Mouse (Mus musculus) splenic B cell, adult 2 months (primary cell): ENCODE measurements around the gene Cebpe.
A peak's percentile ranks its signal among the peaks of the same experiment; 100 is the strongest.

Experiments
- DNase-seq: peaks from one replicate; pipeline ENCODE4 v3.0.0-alpha.2; 2011; ENCODE audit warnings: low read depth, low spot score
- H3K27me3 ChIP-seq: 2 replicates; pipeline ENCODE4 v1.6.1; 2012; ENCODE audit warnings: mild to moderate bottlenecking, low read length, moderate library complexity, mixed read lengths; ENCODE audit not compliant: control insufficient read depth, poor library complexity, insufficient read depth, severe bottlenecking
- H3K36me3 ChIP-seq: 2 replicates; pipeline ENCODE4 v1.6.1; 2012; ENCODE audit warnings: mild to moderate bottlenecking, low read length, moderate library complexity, mixed read lengths; ENCODE audit not compliant: control insufficient read depth, poor library complexity, insufficient read depth, severe bottlenecking

Gene Cebpe

DNA sequence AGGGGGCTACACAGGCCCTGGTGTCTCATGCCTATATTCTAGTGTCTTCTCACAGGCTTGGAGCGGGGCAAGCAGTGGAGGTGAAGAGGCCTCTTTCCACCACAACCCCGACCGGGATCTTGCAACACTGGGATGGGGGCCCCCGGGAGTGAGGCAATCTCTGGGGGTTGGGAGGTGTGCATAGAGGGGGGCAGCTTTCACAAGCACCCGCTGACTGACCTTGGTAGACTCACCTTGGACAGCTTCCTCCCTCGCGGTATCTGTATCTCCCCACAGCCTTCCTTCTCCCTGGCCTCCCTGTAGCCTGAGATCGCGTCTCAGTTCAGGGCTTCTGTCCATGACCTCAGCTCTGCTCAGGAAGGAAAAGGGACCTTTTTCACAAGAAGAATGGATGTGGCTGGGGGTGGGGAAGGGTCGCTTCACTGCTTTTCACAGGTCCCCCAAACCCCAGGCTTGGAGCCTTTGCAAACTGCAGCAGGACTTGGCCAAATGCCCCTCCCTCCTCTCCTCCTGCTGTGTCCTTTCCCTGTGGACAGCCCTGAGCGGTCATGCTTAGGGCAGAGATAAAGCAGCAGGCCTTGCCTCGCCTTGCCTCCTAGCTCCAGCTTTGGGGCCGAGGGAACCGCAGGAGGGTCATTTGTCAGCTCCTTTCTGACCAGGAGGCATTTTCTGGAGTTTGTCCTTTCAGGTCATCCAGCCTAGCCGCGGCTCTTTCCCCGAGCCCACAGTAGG lies 5.2 kb downstream of the Cebpe start:
- no peaks in the 10 kb centered on the region for H3K27me3 ChIP-seq
- no peaks in the 10 kb centered on the region for H3K36me3 ChIP-seq
- DNase-seq, result no peak

DNA sequence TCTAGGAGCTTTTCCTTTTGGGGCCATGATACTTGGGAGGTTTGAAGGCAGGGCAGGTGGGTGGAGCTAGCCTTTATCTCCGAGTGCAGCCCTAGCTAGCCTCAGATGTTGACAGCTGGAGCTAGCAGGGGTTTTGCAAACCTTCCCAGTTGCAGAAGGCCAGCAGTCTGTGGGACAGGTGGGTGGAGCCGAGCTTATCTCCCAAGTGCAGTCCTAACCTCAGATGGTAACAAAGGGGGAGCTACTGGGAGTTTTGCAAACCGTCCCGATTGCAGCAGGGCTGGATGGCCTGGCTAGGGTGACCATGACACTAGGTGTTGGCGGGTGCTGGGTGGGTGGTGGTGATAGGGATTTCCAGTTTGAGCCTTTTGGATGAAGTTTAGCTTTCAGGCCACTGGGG lies 6.1 kb downstream of the Cebpe start:
- no peaks in the 10 kb centered on the region for H3K36me3 ChIP-seq
- no peaks in the 10 kb centered on the region for H3K27me3 ChIP-seq
- no peak for DNase-seq

DNA sequence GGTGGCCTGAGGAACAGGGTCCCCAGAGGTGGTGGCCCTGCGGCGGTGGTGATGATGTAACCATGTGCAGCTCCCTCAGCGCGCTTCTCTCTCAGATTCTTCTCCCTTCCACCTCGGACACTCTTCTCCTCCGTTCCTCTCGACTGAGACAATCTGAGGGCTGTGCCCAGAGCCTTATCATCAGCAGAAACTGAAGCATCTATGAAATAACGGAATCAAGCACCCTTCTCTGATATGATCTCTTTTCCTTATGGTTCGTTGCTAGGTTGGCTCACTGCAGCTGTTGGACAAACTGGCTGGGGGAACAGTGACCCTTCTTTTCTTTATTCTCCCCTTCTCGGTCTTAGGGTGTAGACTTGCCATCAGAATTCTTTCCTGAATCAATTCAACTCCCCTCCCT lies 8.8 kb downstream of the Cebpe start:
- no peak for DNase-seq
- H3K36me3 ChIP-seq, result no peaks in the 10 kb centered on the region
- no peaks in the 10 kb centered on the region for H3K27me3 ChIP-seq

DNA sequence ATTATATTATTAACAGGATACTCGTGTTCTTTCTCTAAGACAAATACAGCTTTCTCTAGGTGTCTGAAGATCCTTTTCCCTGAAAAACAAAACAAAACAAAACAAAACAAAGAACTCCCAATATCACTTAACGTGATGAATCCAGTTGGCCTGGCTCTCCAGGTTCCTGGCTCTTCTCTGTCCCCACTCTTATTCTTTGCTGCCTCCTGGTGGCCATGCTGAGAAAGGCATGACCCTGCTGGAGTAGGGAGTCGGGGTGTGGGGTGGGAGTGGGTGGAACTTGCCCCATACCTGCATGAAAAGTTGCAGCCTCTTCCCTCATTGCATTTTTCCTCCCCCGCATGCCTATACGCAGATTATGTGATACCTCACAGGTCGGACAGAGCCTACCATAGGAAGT lies 10.7 kb downstream of the Cebpe start:
- peak; percentile 85 for DNase-seq
- H3K27me3 ChIP-seq, result no peaks in the 10 kb centered on the region
- H3K36me3 ChIP-seq, result no peaks in the 10 kb centered on the region

DNA sequence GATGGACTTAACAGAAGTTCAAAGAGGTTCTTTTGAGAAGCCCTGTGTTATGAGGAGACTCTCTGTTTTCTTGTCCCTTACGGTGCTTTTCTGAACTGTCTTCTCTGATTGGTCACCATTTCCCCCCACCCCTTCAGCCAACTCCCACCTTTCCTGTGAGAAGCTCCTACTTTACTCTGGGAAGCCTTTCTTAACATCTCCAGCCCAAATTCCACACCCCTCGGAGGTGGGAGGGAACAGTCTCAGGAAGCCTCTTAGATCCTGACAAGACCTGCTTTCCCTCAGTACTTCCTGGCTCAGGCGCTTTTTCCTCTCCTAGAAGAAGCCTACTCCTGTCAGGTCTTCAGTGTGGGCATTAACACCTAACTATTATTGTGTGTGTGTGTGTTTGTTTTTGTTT lies 12.4 kb downstream of the Cebpe start:
- no peaks in the 10 kb centered on the region for H3K36me3 ChIP-seq
- no peaks in the 10 kb centered on the region for H3K27me3 ChIP-seq
- no peak for DNase-seq

DNA sequence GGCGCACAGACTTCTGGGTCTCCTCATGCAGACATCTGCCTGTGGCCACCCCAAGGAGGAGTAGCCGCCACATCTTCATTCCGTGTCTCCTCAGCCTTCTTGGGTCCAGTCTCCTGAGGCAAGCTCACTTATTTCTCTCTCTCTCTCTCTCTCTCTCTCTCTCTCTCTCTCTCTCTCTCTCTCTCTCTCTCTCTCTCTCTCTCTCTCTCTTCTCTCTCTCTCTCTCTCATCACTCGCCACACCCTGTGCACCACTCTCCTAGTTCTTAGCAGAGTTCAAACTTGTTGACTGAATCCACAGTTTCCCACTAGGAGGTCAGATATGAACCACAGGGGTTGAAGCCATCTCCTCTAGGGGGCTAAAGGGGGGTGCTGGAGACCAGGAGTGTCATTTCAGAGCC lies 13.2 kb downstream of the Cebpe start, which contains the start of gene Gm29776:
Gene Gm29776 (minus strand): TSS at position 101 of the 400 bp plus-strand sequence.
- H3K36me3 ChIP-seq, result no peaks in the 10 kb centered on the region
- no peak for DNase-seq

DNA sequence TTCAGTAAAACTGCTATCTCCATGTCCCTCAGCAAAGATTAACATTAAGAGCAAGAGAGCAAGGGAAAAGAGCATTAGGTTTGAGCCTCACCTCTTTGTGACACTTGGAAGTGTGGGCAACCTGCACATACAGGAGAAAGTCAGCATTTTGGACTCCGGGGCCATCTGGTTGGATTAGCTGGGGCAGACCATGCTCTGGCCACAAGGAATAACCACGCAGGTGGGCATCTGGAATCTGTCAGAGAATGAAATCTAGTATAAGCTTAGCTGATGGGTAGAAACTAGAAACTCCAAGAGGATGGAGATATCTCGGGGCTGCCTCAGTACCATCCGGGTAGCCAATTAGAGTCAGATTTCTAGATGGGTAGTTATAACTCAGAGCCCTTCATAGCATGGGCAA lies 15.2 kb downstream of the Cebpe start:
- no peaks in the 10 kb centered on the region for H3K27me3 ChIP-seq
- H3K36me3 ChIP-seq, result no peaks in the 10 kb centered on the region

More for the DNA sequence above, 13.2 kb downstream of the Cebpe start, which contains the start of gene Gm29776:
- H3K27me3 ChIP-seq, result no peaks in the 10 kb centered on the region

DNA sequence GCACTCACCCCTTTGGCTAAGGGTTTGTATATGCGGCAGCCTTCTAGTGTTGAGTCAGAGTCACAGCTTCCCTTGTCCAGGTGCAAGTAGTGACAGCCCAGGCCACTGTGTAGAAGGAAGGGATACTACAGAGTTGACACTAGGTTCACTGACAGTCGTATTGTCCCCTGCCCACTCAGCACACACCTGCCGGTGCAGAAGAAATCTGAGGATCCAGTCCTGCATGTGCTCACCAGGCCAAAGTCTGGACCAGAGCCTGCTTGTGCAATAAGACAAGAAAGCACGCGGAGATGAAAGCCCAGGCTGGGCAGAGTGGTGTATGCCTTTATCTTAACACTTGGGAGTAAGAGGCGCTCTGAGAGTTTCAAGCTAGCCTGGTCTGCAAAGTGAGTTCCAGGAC lies 16.9 kb downstream of the Cebpe start:
- DNase-seq, result no peak
- H3K27me3 ChIP-seq, result no peaks in the 10 kb centered on the region
- peaks cover 3% of the 10 kb centered on the region; the same call in 1 of the 2 replicates for H3K36me3 ChIP-seq

More for the DNA sequence above, 15.2 kb downstream of the Cebpe start:
- DNase-seq, result no peak

DNA sequence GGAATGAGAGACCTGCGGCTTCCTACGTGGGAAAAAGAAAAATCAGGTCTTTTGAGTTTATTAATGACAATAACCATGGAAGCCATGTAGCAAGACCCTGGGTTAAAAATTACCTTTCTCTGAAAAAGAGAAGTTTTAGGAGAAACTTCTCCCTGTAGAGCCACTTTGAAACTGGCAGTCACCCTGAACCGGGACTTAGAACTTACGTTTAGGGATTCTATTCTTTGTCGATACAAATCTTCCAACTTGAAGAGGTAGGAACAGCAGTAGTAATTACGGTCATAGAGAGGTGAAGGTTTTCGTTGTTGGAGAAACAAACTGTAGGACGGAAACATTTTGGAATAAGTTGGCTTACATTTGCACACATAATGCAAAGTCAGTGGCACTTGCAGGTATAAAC lies 24.7 kb downstream of the Cebpe start:
- DNase-seq, result peak; percentile 9
- Histone ChIP-seq H3K36me3 (peaks cover 7% of the 10 kb centered on the region; the same call in 1 of the 2 replicates), H3K27me3 (no peaks in the 10 kb centered on the region)

DNA sequence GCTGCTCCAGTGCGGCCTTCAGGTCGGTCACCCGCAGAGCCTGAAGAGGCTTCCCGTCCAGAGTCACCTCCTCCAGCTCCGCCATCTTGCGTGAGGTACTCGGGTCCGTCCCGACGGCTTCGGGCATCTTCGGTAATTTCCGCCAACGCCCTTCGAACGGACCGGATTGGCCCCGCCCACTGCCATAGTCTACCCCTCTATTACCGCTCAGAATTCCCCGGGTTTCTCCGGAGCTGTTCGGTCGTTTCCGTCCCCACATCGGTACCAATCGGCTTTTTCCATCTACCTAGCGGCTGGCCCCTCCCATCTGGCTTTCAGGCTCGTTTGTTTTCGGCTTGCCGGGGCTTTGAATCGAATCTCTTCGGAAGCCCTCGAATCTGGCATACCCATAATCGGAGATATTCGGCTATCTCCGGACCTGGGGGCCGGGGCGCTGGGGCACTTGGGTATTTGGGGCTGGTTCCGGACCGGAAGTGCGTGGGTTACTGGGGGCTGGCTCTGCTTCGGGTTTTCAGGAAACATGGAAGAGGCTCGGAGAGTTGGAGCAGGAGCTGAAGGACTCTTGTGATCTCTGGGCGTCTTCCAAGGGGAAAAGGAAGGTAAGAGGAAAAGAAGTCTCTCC lies 25.3 kb downstream of the Cebpe start, which contains the start of gene Acin1:
Gene Acin1 (minus strand): TSS at position 410 of the 622 bp plus-strand sequence.
- peak; percentile 100 for DNase-seq
- H3K36me3 ChIP-seq, result peaks cover 7% of the 10 kb centered on the region; the same call in 1 of the 2 replicates

DNA sequence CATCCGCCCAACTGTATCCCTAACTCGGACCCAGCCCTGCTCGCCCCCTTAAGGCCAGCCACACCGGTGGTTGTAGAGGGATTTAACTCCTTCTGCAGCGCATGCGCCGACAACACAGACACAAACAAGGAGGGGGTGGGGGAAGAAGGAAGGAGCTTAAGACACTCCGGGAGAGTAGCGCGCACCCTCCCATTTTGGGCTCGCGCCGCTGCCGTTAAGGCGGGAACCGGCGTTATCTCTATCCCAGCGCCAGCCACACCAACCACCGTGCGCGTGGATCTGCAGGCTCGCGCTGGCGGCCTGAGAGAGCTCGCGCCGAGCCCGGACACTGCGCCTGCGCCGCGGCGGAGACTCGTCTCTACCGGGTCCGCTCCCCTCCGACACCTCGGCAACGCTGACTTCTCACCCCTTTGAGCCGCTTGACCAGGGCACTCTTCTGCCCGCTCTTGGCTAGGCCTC lies 25.9 kb downstream of the Cebpe start, which contains the start of gene 1700123O20Rik:
Gene 1700123O20Rik (plus strand): TSS at position 154 of the 459 bp plus-strand sequence.
- Histone ChIP-seq H3K27me3 (no peaks in the 10 kb centered on the region), H3K36me3 (peaks cover 7% of the 10 kb centered on the region; the same call in 1 of the 2 replicates)
- peak; percentile 83 for DNase-seq

More for the DNA sequence above, 25.3 kb downstream of the Cebpe start, which contains the start of gene Acin1:
- no peaks in the 10 kb centered on the region for H3K27me3 ChIP-seq

DNA sequence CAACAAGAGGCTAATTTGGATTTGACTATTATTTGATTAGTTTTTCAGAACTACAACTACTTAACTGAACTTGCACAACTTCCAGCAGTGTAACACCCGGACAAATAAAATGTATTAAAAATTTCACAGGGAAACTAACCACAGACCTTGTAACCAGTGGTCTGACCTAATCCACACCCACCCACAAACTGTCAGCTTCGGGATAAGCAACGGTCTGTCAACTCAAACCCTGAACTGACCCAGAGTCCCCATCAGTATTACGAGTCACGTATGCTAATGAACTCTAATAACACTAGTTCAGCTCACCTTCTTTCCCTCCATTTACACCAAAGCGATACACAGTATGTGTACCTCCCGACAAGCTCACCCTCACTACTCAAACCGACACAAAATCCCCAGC lies 26.5 kb downstream of the Cebpe start:
- DNase-seq, result no peak
- peaks cover 4% of the 10 kb centered on the region; the same call in 1 of the 2 replicates for H3K36me3 ChIP-seq
- no peaks in the 10 kb centered on the region for H3K27me3 ChIP-seq

DNA sequence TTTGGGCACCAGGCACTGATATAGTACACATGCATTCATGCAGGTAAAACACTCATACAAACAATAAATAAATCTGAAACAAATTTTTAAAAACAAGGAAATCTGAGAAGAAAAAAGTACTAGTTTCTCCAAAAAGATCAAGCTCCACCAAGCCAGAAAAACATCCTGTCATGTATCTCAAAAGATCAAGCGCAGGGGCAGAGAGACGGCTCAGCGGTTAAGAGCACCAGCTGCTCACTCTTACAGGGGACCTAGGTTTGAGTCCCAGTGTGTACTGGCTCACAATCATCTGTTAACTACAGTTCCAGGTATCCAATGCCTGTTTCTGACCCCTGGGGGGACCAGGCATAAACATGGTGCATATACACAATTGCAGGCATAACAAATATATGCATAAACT lies 29.6 kb downstream of the Cebpe start:
- H3K27me3 ChIP-seq, result no peaks in the 10 kb centered on the region
- H3K36me3 ChIP-seq, result peaks cover 11% of the 10 kb centered on the region
- no peak for DNase-seq

DNA sequence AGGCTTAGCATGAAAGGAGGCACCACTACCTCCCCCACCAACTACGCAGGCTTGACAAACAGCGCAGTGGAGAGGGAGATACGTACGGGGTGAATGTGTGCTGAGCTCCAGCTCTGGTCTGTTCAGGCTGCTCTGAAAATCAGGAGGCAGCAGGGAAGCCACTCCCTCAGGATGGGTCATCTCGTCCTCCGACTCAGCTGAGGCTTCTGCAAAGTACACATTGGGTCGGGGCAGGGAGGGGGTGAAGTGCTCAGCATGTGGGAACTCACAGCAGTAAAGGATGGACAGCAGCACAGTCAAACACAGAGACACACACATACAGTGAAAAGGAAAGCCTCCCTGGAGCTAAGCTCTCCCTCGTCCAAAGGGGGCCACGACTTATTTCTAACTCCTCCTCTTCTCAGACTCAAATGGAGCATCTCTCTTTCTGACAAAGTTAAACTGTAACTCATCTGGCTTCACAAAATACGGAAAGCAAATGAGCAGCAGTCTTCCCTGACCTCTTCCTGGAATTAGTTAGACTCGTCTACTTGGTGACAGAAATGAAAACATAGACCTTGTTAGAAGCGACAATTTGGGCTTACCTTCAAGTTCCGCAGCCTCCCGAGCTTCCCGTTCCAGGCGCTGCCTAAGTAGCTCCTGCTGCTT lies 33.2 kb downstream of the Cebpe start:
- no peaks in the 10 kb centered on the region for H3K27me3 ChIP-seq

DNA sequence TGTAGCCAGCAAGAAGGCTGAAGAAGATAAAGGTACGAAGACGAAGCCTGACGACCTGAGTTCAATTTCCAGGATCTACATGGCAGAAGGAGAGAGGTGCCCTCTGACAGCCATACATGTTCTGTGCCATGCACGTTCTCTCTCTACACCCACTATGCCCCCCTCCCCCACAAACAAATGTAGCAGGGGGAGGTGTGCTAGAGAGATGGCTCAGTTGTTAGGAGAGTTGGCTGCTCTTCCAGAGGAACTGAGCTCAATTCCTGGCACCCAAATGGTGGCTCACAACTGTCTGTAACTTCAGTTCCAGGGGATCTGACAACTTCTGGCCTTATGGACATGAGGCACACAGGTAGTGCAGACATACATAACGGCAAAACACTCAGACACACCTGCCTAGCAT lies 35.7 kb downstream of the Cebpe start:
- Histone ChIP-seq H3K27me3 (no peaks in the 10 kb centered on the region), H3K36me3 (peaks cover 24% of the 10 kb centered on the region)
- no peak for DNase-seq

More for the DNA sequence above, 33.2 kb downstream of the Cebpe start:
- H3K36me3 ChIP-seq, result peaks cover 25% of the 10 kb centered on the region
- DNase-seq, result no peak
